Mouse (Mus musculus): ENCODE data around the gene Bckdk. TPM values are rescaled to one million over a fixed set of nuclear protein-coding genes. Genes with fewer than 3 reads are reported as not detected.

Bckdk gene
- polyA plus RNA-seq (2015; fragmentation: Nextera tagmentation; extraction: Ambion mirVana), result 145 and 150 TPM in 2 replicates

GRCm38 (mm10) chr7:127903971-127904796, at the start of gene Bckdk:
Bckdk (plus strand) TSS chr7:127904082.
- H3K27me3 ChIP-seq (replicated peaks), result no peaks in the 10 kb centered on the region; the same call in 1 of the 2 replicates
- peak within 1 kb of the TSS; percentile 97 for H3K9ac ChIP-seq
- peak within 1 kb of the TSS; percentile 87 for H3K27ac ChIP-seq (replicated peaks)
- 7% methylated on average over 38 of the region's 38 CpGs for WGBS
- ATAC-seq (ENCODE audit: extremely low read depth, insufficient number of reproducible peaks, low FRiP score, low TSS enrichment), result peak; percentile 65
- peak within 1 kb of the TSS; percentile 87 for H3K4me3 ChIP-seq
- H3K4me2 ChIP-seq, result peak within 1 kb of the TSS; percentile 74
- H3K4me1 ChIP-seq, result peaks cover 22% of the 10 kb centered on the region
- peaks cover 42% of the 10 kb centered on the region for H3K36me3 ChIP-seq
- H3K9me3 ChIP-seq, result no peaks in the 10 kb centered on the region

GRCm38 (mm10) chr7:127858258-127858657, 45.6 kb upstream of the Bckdk start:
- no peak for ATAC-seq (ENCODE audit: extremely low read depth, insufficient number of reproducible peaks, low FRiP score, low TSS enrichment)
- 75% methylated on average over 6 of the region's 6 CpGs for WGBS
- Histone ChIP-seq H3K9me3 (no peaks in the 10 kb centered on the region), H3K4me3 (no peak overlapping the region), H3K4me1 (no peaks in the 10 kb centered on the region), H3K4me2 (no peak overlapping the region), H3K27me3 (replicated peaks) (no peaks in the 10 kb centered on the region), H3K36me3 (no peaks in the 10 kb centered on the region), H3K27ac (replicated peaks) (no peak overlapping the region), H3K9ac (no peak overlapping the region)

DNA sequence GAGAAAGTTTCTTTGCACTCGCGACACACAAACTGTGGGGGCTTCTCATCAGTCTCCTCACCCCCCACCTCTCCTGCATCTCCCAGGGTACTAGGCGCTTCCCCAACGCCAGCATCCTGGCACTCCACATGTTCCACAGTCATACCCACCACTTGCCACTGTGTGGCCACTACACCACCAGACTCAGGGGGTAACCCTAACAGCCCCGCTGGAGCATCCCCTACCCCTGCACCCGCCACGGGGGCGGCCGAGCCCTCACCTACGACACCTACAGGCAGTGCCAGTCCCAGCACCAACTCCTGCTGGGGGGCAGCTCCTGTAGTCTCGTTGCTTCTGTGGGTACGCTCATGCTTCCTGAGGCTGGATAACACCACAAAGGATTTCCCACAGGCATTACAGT, 37.4 kb upstream of the Bckdk start:
- Histone ChIP-seq H3K4me1 (peaks cover 8% of the 10 kb centered on the region; the same call in 1 of the 2 replicates), H3K4me2 (no peak overlapping the region)
- ATAC-seq (ENCODE audit: extremely low read depth, insufficient number of reproducible peaks, low FRiP score, low TSS enrichment), result no peak

GRCm38 (mm10) chr7:127867641-127868040, 36.2 kb upstream of the Bckdk start:
- H3K27ac ChIP-seq (replicated peaks), result no peak overlapping the region
- H3K9me3 ChIP-seq, result no peaks in the 10 kb centered on the region
- 95% methylated on average over 18 of the region's 18 CpGs for WGBS
- no peak overlapping the region for H3K9ac ChIP-seq
- H3K4me3 ChIP-seq, result no peak overlapping the region
- no peaks in the 10 kb centered on the region for H3K27me3 ChIP-seq (replicated peaks)
- no peak overlapping the region for H3K4me2 ChIP-seq
- peaks cover 8% of the 10 kb centered on the region; the same call in 1 of the 2 replicates for H3K4me1 ChIP-seq
- peaks cover 64% of the 10 kb centered on the region for H3K36me3 ChIP-seq
- no peak for ATAC-seq (ENCODE audit: extremely low read depth, insufficient number of reproducible peaks, low FRiP score, low TSS enrichment)

More for the DNA sequence above, 37.4 kb upstream of the Bckdk start:
- Histone ChIP-seq H3K4me3 (no peak overlapping the region), H3K27me3 (replicated peaks) (no peaks in the 10 kb centered on the region), H3K9me3 (no peaks in the 10 kb centered on the region), H3K36me3 (peaks cover 56% of the 10 kb centered on the region), H3K27ac (replicated peaks) (no peak overlapping the region), H3K9ac (no peak overlapping the region)
- 92% methylated on average over 12 of the region's 12 CpGs for WGBS

DNA sequence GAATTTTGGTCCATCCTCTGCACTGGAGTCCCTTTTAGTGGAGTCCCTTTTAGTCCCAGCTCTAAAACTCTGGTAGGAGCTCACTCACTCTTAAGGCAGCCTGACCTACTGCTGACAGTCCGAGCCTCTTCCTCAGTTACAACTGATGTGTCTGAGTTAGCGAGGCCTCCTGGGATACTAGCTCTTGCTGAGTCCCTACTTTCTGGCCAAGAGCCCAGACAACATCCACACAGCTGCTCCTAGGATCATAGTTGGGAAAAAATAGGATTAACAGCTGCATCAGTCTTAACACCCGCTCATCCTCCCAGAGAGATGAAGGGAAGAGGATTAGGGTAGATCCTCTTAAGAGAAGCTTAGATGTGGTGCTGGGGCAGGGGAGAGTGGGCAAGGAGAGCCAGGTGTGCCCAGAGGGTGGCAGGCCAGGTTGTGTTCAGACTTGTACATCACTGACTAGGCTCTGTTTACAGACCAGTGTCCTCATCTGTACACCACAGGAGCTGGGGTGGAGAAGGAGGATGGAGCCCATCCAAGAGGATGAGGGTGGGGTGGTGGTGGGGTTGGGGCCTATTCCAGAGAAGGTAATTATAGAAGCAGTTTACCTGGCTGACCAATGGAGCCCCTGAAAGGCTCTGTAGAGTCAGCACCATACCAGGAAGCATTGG, 34.6 kb upstream of the Bckdk start:
- ATAC-seq (ENCODE audit: extremely low read depth, insufficient number of reproducible peaks, low FRiP score, low TSS enrichment), result no peak
- 63% methylated on average over 3 of the region's 3 CpGs for WGBS
- H3K36me3 ChIP-seq, result peaks cover 71% of the 10 kb centered on the region

GRCm38 (mm10) chr7:127870136-127870821, 33.6 kb upstream of the Bckdk start:
- Histone ChIP-seq H3K27me3 (replicated peaks) (no peaks in the 10 kb centered on the region), H3K4me2 (no peak overlapping the region), H3K36me3 (peaks cover 61% of the 10 kb centered on the region), H3K4me1 (peaks cover 30% of the 10 kb centered on the region), H3K9ac (no peak overlapping the region), H3K9me3 (no peaks in the 10 kb centered on the region), H3K4me3 (no peak overlapping the region), H3K27ac (replicated peaks) (no peak overlapping the region)
- WGBS, result 76% methylated on average over 5 of the region's 5 CpGs
- no peak for ATAC-seq (ENCODE audit: extremely low read depth, insufficient number of reproducible peaks, low FRiP score, low TSS enrichment)

More for the DNA sequence above, 34.6 kb upstream of the Bckdk start:
- H3K4me1 ChIP-seq, result peaks cover 22% of the 10 kb centered on the region
- H3K27me3 ChIP-seq (replicated peaks), result no peaks in the 10 kb centered on the region
- H3K27ac ChIP-seq (replicated peaks), result no peak overlapping the region
- H3K4me3 ChIP-seq, result no peak overlapping the region
- H3K9me3 ChIP-seq, result no peaks in the 10 kb centered on the region
- H3K9ac ChIP-seq, result no peak overlapping the region
- no peak overlapping the region for H3K4me2 ChIP-seq

DNA sequence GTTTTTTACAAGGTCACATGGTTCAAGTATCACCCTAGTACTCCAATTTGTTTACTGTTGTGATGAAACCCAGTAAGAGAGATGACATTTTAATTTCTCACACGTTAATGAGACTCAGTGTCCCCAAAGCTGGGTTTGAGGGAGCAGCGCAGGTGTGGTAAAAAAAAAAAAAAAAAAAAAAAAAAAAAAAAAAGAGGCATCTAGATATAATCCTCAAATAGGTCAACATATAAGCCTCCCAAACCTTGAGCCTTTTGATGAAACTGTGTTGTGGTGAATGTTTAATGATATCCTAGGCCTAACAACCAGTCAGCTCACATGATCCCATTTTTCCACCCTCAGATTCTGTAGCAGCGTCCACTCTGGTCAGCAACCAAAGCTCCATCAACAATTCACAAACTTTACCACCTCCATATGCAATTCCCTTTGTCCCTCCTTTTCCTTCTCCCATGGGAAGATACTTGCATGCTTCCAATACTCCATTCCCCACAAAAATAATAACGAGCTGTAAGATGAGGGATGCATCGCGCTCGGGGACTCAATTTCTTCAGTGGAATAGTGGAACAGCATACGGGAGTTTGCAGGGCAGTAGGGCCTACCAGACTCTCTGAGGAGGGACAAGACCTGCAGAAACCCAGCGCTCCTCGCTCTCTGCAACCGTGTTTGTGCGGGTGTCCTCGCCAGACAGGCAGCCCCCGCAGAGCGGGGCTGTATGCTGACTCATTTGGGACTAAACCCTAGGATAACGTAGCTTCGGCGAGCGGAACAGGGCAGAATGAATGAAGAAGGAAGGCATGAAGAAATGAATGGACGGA, 28.9 kb upstream of the Bckdk start:
- WGBS, result 5% methylated on average over 20 of the region's 20 CpGs
- ATAC-seq (ENCODE audit: extremely low read depth, insufficient number of reproducible peaks, low FRiP score, low TSS enrichment), result no peak
- H3K27me3 ChIP-seq (replicated peaks), result no peaks in the 10 kb centered on the region
- H3K4me3 ChIP-seq, result peak overlapping the region; percentile 97
- no peaks in the 10 kb centered on the region for H3K9me3 ChIP-seq
- H3K4me2 ChIP-seq, result peak overlapping the region; percentile 95
- peaks cover 53% of the 10 kb centered on the region for H3K36me3 ChIP-seq
- H3K4me1 ChIP-seq, result peaks cover 31% of the 10 kb centered on the region
- peak overlapping the region; percentile 98 for H3K9ac ChIP-seq
- peak overlapping the region; percentile 99 for H3K27ac ChIP-seq (replicated peaks)

DNA sequence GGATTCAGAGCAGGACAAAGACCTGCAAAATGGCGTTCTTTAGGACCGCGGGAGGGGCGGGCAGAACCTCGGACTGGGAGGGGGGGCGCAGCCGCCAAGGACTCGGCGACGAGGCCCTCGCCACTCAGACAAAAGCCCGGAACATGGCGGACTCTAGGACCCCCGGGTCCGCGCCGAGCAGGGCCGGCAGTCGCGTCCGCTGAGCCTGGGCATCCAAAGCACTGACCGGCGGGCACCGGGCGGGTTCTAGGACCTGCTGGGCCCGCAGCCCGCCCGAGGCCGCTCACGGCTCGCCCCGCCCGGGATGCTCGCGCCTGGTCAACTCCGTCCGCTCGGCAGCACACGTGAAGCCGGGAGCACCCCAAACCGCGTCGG, 28.3 kb upstream of the Bckdk start:
- peak overlapping the region; percentile 98 for H3K9ac ChIP-seq
- H3K27me3 ChIP-seq (replicated peaks), result no peaks in the 10 kb centered on the region
- no peaks in the 10 kb centered on the region for H3K9me3 ChIP-seq
- WGBS, result under 1% methylated on average over 43 of the region's 43 CpGs
- H3K36me3 ChIP-seq, result peaks cover 54% of the 10 kb centered on the region
- peak overlapping the region; percentile 99 for H3K27ac ChIP-seq (replicated peaks)
- peak; percentile 86 for ATAC-seq (ENCODE audit: extremely low read depth, insufficient number of reproducible peaks, low FRiP score, low TSS enrichment)
- H3K4me2 ChIP-seq, result peak overlapping the region; percentile 95
- peaks cover 31% of the 10 kb centered on the region for H3K4me1 ChIP-seq
- H3K4me3 ChIP-seq, result peak overlapping the region; percentile 97

- peak within 1 kb of the TSS; percentile 95 for H3K4me2 ChIP-seq
- peak within 1 kb of the TSS; percentile 97 for H3K4me3 ChIP-seq
- peak; percentile 74 for ATAC-seq (ENCODE audit: extremely low read depth, insufficient number of reproducible peaks, low FRiP score, low TSS enrichment)
- peaks cover 31% of the 10 kb centered on the region for H3K4me1 ChIP-seq
- H3K9ac ChIP-seq, result peak within 1 kb of the TSS; percentile 98
- H3K27ac ChIP-seq (replicated peaks), result peak within 1 kb of the TSS; percentile 99
- peaks cover 54% of the 10 kb centered on the region for H3K36me3 ChIP-seq
- no peaks in the 10 kb centered on the region for H3K27me3 ChIP-seq (replicated peaks)
- H3K9me3 ChIP-seq, result no peaks in the 10 kb centered on the region
- WGBS, result 0% methylated on average over 41 of the region's 41 CpGs
Measured at GRCm38 (mm10) chr7:127876041-127876466, 27.8 kb upstream of the Bckdk start, which contains the start of gene Zfp646. Zfp646 (plus strand) TSS chr7:127876221.

GRCm38 (mm10) chr7:127876467-127877348, 27.2 kb upstream of the Bckdk start, which contains the start of gene Zfp668:
Zfp668 (minus strand) TSS chr7:127876828.
- peak within 1 kb of the TSS; percentile 99 for H3K27ac ChIP-seq (replicated peaks)
- WGBS, result 1% methylated on average over 60 of the region's 60 CpGs
- peak within 1 kb of the TSS; percentile 95 for H3K4me2 ChIP-seq
- H3K4me3 ChIP-seq, result peak within 1 kb of the TSS; percentile 97
- peak; percentile 68 for ATAC-seq (ENCODE audit: extremely low read depth, insufficient number of reproducible peaks, low FRiP score, low TSS enrichment)
- H3K27me3 ChIP-seq (replicated peaks), result no peaks in the 10 kb centered on the region
- peak within 1 kb of the TSS; percentile 98 for H3K9ac ChIP-seq
- peaks cover 55% of the 10 kb centered on the region for H3K36me3 ChIP-seq
- H3K9me3 ChIP-seq, result no peaks in the 10 kb centered on the region
- peaks cover 32% of the 10 kb centered on the region for H3K4me1 ChIP-seq
